Mouse (Mus musculus) olfactory bulb, adult 2 months (tissue): Measurements from ENCODE around the gene Arhgef5.

Source experiments
- CTCF ChIP-seq: fragments of 200-500 bp; IDR thresholded peaks from 2 replicates; pipeline ENCODE4 v1.5.1; 2012; ENCODE audit warnings: low read depth, mild to moderate bottlenecking, low read length, moderate library complexity; ENCODE audit not compliant: insufficient read depth
- POLR2A ChIP-seq: fragments of 200-500 bp; IDR thresholded peaks from 2 replicates; pipeline ENCODE4 v1.6.1; 2012; ENCODE audit warnings: mild to moderate bottlenecking, low read depth, low read length, moderate library complexity; ENCODE audit not compliant: insufficient read depth

- no peak for TF ChIP-seq CTCF
- no peak for TF ChIP-seq POLR2A
Observed at GRCm38 (mm10) chr6:43337491-43337961, 72.1 kb downstream of the Arhgef5 start.
